Mouse (Mus musculus): ENCODE data around the gene Gucy2e. TPM values are rescaled to one million over a fixed set of nuclear protein-coding genes. Genes with fewer than 3 reads are reported as not detected.

Gene Gucy2e
- polyA plus RNA-seq, 1 experiment from 2014 or later = 0.13 TPM

GRCm38 (mm10) chr11:69258287-69258686, 21.5 kb upstream of the Gucy2e start:
- Histone ChIP-seq H3K27ac (no peak overlapping the region), H3K4me1 (replicated peaks) (peaks cover 7% of the 10 kb centered on the region), H3K4me2 (no peak overlapping the region; the same call in 1 of the 2 replicates), H3K9ac (no peak overlapping the region), H3K4me3 (no peak overlapping the region), H3K36me3 (no peaks in the 10 kb centered on the region), H3K9me3 (replicated peaks) (no peaks in the 10 kb centered on the region), H3K27me3 (0 out of 2 replicates have a peak, but pooled peaks cover 3% of the 10 kb centered on the region)
- ATAC-seq (replicated peaks; ENCODE audit: insufficient number of reproducible peaks, insufficient read depth, low FRiP score, low read depth) = no peak
- WGBS = 58% methylated on average over 5 of the region's 5 CpGs

- H3K9ac ChIP-seq = no peak overlapping the region
- no peak for ATAC-seq (replicated peaks; ENCODE audit: insufficient number of reproducible peaks, insufficient read depth, low FRiP score, low read depth)
- H3K4me3 ChIP-seq = no peak overlapping the region
Measured at GRCm38 (mm10) chr11:69257807-69258206, 21.0 kb upstream of the Gucy2e start.

GRCm38 (mm10) chr11:69257072-69257471, 20.2 kb upstream of the Gucy2e start:
- no peaks in the 10 kb centered on the region for H3K9me3 ChIP-seq (replicated peaks)
- WGBS = 57% methylated on average over 2 of the region's 2 CpGs
- no peaks in the 10 kb centered on the region for H3K36me3 ChIP-seq
- 0 out of 2 replicates have a peak, but pooled peaks cover 3% of the 10 kb centered on the region for H3K27me3 ChIP-seq
- peaks cover 13% of the 10 kb centered on the region for H3K4me1 ChIP-seq (replicated peaks)
- no peak for ATAC-seq (replicated peaks; ENCODE audit: insufficient number of reproducible peaks, insufficient read depth, low FRiP score, low read depth)
- no peak overlapping the region for H3K9ac ChIP-seq
- H3K4me2 ChIP-seq = no peak overlapping the region
- H3K4me3 ChIP-seq = no peak overlapping the region
- no peak overlapping the region for H3K27ac ChIP-seq

More at GRCm38 (mm10) chr11:69257807-69258206, 21.0 kb upstream of the Gucy2e start:
- no peak overlapping the region for H3K27ac ChIP-seq
- H3K4me2 ChIP-seq = peak overlapping the region; percentile 34; the same call in 1 of the 2 replicates
- no peaks in the 10 kb centered on the region for H3K9me3 ChIP-seq (replicated peaks)
- WGBS = 50% methylated on average over 4 of the region's 4 CpGs
- 0 out of 2 replicates have a peak, but pooled peaks cover 3% of the 10 kb centered on the region for H3K27me3 ChIP-seq
- H3K4me1 ChIP-seq (replicated peaks) = peaks cover 12% of the 10 kb centered on the region
- no peaks in the 10 kb centered on the region for H3K36me3 ChIP-seq

- H3K9ac ChIP-seq = no peak overlapping the region
- H3K27ac ChIP-seq = no peak overlapping the region
- WGBS = 72% methylated on average over 5 of the region's 5 CpGs
- no peaks in the 10 kb centered on the region for H3K9me3 ChIP-seq (replicated peaks)
- H3K4me3 ChIP-seq = no peak overlapping the region
- peaks cover 13% of the 10 kb centered on the region for H3K4me1 ChIP-seq (replicated peaks)
- ATAC-seq (replicated peaks; ENCODE audit: insufficient number of reproducible peaks, insufficient read depth, low FRiP score, low read depth) = no peak
- no peaks in the 10 kb centered on the region for H3K36me3 ChIP-seq
- H3K27me3 ChIP-seq = 0 out of 2 replicates have a peak, but pooled peaks cover 3% of the 10 kb centered on the region
- H3K4me2 ChIP-seq = no peak overlapping the region
Measured at GRCm38 (mm10) chr11:69254808-69255207, 18.0 kb upstream of the Gucy2e start.

GRCm38 (mm10) chr11:69253131-69253530, 16.3 kb upstream of the Gucy2e start:
- peak overlapping the region; percentile 12; the same call in 1 of the 2 replicates for H3K4me3 ChIP-seq
- peak overlapping the region; percentile 44 for H3K4me2 ChIP-seq
- H3K9me3 ChIP-seq (replicated peaks) = no peaks in the 10 kb centered on the region
- 21% methylated on average over 9 of the region's 9 CpGs for WGBS
- H3K4me1 ChIP-seq (replicated peaks) = peaks cover 10% of the 10 kb centered on the region
- no peaks in the 10 kb centered on the region for H3K36me3 ChIP-seq
- ATAC-seq (replicated peaks; ENCODE audit: insufficient number of reproducible peaks, insufficient read depth, low FRiP score, low read depth) = peak; percentile 60; the same call in 1 of the 2 replicates
- H3K9ac ChIP-seq = no peak overlapping the region
- peak overlapping the region; percentile 62 for H3K27ac ChIP-seq
- 0 out of 2 replicates have a peak, but pooled peaks cover 3% of the 10 kb centered on the region for H3K27me3 ChIP-seq

GRCm38 (mm10) chr11:69251953-69252352, 15.1 kb upstream of the Gucy2e start:
- WGBS = 82% methylated on average over 7 of the region's 7 CpGs
- Histone ChIP-seq H3K27me3 (0 out of 2 replicates have a peak, but pooled peaks cover 3% of the 10 kb centered on the region), H3K4me3 (no peak overlapping the region), H3K9me3 (replicated peaks) (no peaks in the 10 kb centered on the region), H3K4me1 (replicated peaks) (peaks cover 12% of the 10 kb centered on the region), H3K36me3 (no peaks in the 10 kb centered on the region), H3K9ac (no peak overlapping the region), H3K27ac (no peak overlapping the region), H3K4me2 (no peak overlapping the region)
- no peak for ATAC-seq (replicated peaks; ENCODE audit: insufficient number of reproducible peaks, insufficient read depth, low FRiP score, low read depth)

GRCm38 (mm10) chr11:69251135-69251842, 14.5 kb upstream of the Gucy2e start:
- Histone ChIP-seq H3K9me3 (replicated peaks) (no peaks in the 10 kb centered on the region), H3K4me3 (no peak overlapping the region), H3K36me3 (no peaks in the 10 kb centered on the region), H3K4me1 (replicated peaks) (peaks cover 17% of the 10 kb centered on the region), H3K27me3 (0 out of 2 replicates have a peak, but pooled peaks cover 3% of the 10 kb centered on the region), H3K9ac (no peak overlapping the region), H3K27ac (no peak overlapping the region), H3K4me2 (no peak overlapping the region)
- 60% methylated on average over 14 of the region's 14 CpGs for WGBS
- no peak for ATAC-seq (replicated peaks; ENCODE audit: insufficient number of reproducible peaks, insufficient read depth, low FRiP score, low read depth)

- Histone ChIP-seq H3K27ac (no peak overlapping the region), H3K9ac (no peak overlapping the region), H3K27me3 (no peaks in the 10 kb centered on the region), H3K4me3 (no peak overlapping the region), H3K36me3 (no peaks in the 10 kb centered on the region), H3K4me1 (replicated peaks) (peaks cover 22% of the 10 kb centered on the region), H3K9me3 (replicated peaks) (no peaks in the 10 kb centered on the region), H3K4me2 (no peak overlapping the region)
- no peak for ATAC-seq (replicated peaks; ENCODE audit: insufficient number of reproducible peaks, insufficient read depth, low FRiP score, low read depth)
- WGBS = 73% methylated on average over 5 of the region's 5 CpGs
Measured at GRCm38 (mm10) chr11:69250106-69250505, 13.3 kb upstream of the Gucy2e start.

- 86% methylated on average over 3 of the region's 3 CpGs for WGBS
- H3K36me3 ChIP-seq = no peaks in the 10 kb centered on the region
- ATAC-seq (replicated peaks; ENCODE audit: insufficient number of reproducible peaks, insufficient read depth, low FRiP score, low read depth) = no peak
- no peak overlapping the region for H3K4me2 ChIP-seq
- H3K4me3 ChIP-seq = no peak overlapping the region
- H3K4me1 ChIP-seq (replicated peaks) = peaks cover 22% of the 10 kb centered on the region
- H3K9ac ChIP-seq = no peak overlapping the region
- no peaks in the 10 kb centered on the region for H3K9me3 ChIP-seq (replicated peaks)
- H3K27me3 ChIP-seq = no peaks in the 10 kb centered on the region
- H3K27ac ChIP-seq = no peak overlapping the region
Measured at GRCm38 (mm10) chr11:69249131-69249530, 12.3 kb upstream of the Gucy2e start.

GRCm38 (mm10) chr11:69245643-69246042, 8.8 kb upstream of the Gucy2e start:
- WGBS = 8% methylated on average over 2 of the region's 2 CpGs
- Histone ChIP-seq H3K27me3 (no peaks in the 10 kb centered on the region), H3K4me1 (replicated peaks) (peaks cover 14% of the 10 kb centered on the region), H3K36me3 (no peaks in the 10 kb centered on the region), H3K4me3 (peak overlapping the region; percentile 13), H3K27ac (peak overlapping the region; percentile 80), H3K4me2 (peak overlapping the region; percentile 51), H3K9ac (no peak overlapping the region), H3K9me3 (replicated peaks) (no peaks in the 10 kb centered on the region)
- ATAC-seq (replicated peaks; ENCODE audit: insufficient number of reproducible peaks, insufficient read depth, low FRiP score, low read depth) = peak; percentile 48; the same call in 1 of the 2 replicates

GRCm38 (mm10) chr11:69244911-69245310, 8.1 kb upstream of the Gucy2e start:
- Histone ChIP-seq H3K4me3 (0 out of 2 replicates have a peak overlapping the region, but pooled peaks have one; percentile 13), H3K4me2 (peak overlapping the region; percentile 51), H3K27me3 (no peaks in the 10 kb centered on the region), H3K27ac (no peak overlapping the region), H3K4me1 (replicated peaks) (peaks cover 14% of the 10 kb centered on the region), H3K9me3 (replicated peaks) (no peaks in the 10 kb centered on the region), H3K9ac (no peak overlapping the region), H3K36me3 (no peaks in the 10 kb centered on the region)
- ATAC-seq (replicated peaks; ENCODE audit: insufficient number of reproducible peaks, insufficient read depth, low FRiP score, low read depth) = no peak
- 10% methylated on average over 2 of the region's 2 CpGs for WGBS

All from heart, embryonic 15.5 days (tissue).